Comparison of ENCODE assay signal across 17 mouse cellular contexts in genomic region chr9:15103579-15104300, GRCm38 (mm10). TPM values are rescaled to one million over a fixed set of nuclear protein-coding genes. Genes with fewer than 3 reads are reported as not detected.
A peak's percentile ranks its signal among the peaks of the same experiment; 100 is the strongest.
DNase-seq lines count a peak whose midpoint lies in the region; ATAC-seq and TF ChIP-seq lines count a peak whose summit lies in the region.
"Had no signal": no experiment of that assay in that cellular context is flagged by ENCODE, and none has a peak within 500 bp of the region (broad histone marks: within the 10 kb centered on the region; RNA-seq: fewer than 3 reads in every experiment).

No protein-coding gene starts in this region.

- H3K4me2 ChIP-seq in forebrain, embryonic 16.5 days (ENCODE audit: low read length), result no peak overlapping the region
- no peak overlapping the region for H3K4me2 ChIP-seq in forebrain, embryonic 14.5 days (ENCODE audit: low read length)

- WGBS in forebrain, embryonic 16.5 days, result 76% methylated on average over 11 of the region's 11 CpGs
- WGBS in forebrain, embryonic 14.5 days, result 74% methylated on average over 11 of the region's 11 CpGs

- H3K9ac ChIP-seq in forebrain, embryonic 16.5 days (replicated peaks; ENCODE audit: low read depth, low read length), result no peak overlapping the region
- no peak overlapping the region for H3K9ac ChIP-seq in forebrain, embryonic 14.5 days (ENCODE audit: low read length)

- no peak for TF ChIP-seq CTCF in gastrocnemius, adult 2 months (IDR thresholded peaks at IDR 0.05)

- peak overlapping the region; percentile 50; the same call in 1 of the 2 replicates for H3K27ac ChIP-seq in gastrocnemius, adult 2 months
- H3K27ac ChIP-seq in forebrain, embryonic 16.5 days (ENCODE audit: low read length), result no peak overlapping the region
- H3K27ac ChIP-seq in forebrain, embryonic 14.5 days (ENCODE audit: low read depth, low read length), result no peak overlapping the region
- H3K27ac ChIP-seq: embryonic facial prominence, embryonic 10.5 days had no signal

- H3K9me3 ChIP-seq in forebrain, embryonic 16.5 days (ENCODE audit: control insufficient read depth, low read length), result no peaks in the 10 kb centered on the region
- H3K9me3 ChIP-seq in forebrain, embryonic 14.5 days (replicated peaks; ENCODE audit: control insufficient read depth, low read length), result no peaks in the 10 kb centered on the region
- H3K9me3 ChIP-seq: embryonic facial prominence, embryonic 10.5 days had no signal

- no peaks in the 10 kb centered on the region for H3K4me1 ChIP-seq in forebrain, embryonic 16.5 days (replicated peaks; ENCODE audit: control insufficient read depth, insufficient read depth, low read length)
- no peaks in the 10 kb centered on the region for H3K4me1 ChIP-seq in forebrain, embryonic 14.5 days (ENCODE audit: control insufficient read depth, insufficient read depth, low read length)
- H3K4me1 ChIP-seq: embryonic facial prominence, embryonic 10.5 days had no signal

- no peaks in the 10 kb centered on the region for H3K27me3 ChIP-seq in forebrain, embryonic 16.5 days (replicated peaks; ENCODE audit: control insufficient read depth, insufficient read depth, low read length)
- no peaks in the 10 kb centered on the region for H3K27me3 ChIP-seq in forebrain, embryonic 14.5 days (replicated peaks; ENCODE audit: control insufficient read depth, insufficient read depth, low read length)

- H3K36me3 ChIP-seq in forebrain, embryonic 16.5 days (ENCODE audit: control insufficient read depth, insufficient read depth), result no peaks in the 10 kb centered on the region
- H3K36me3 ChIP-seq in forebrain, embryonic 14.5 days (ENCODE audit: control insufficient read depth, insufficient read depth, low read length), result no peaks in the 10 kb centered on the region
- H3K36me3 ChIP-seq: embryonic facial prominence, embryonic 10.5 days had no signal

- peak; percentile 44; the same call in 1 of the 2 replicates for ATAC-seq in granulocyte monocyte progenitor cell, adult 5-6 weeks (replicated peaks; ENCODE audit: poor library complexity, severe bottlenecking)
- no peak for ATAC-seq in forebrain, embryonic 16.5 days
- ATAC-seq in forebrain, embryonic 14.5 days, result no peak

- intact Hi-C loops in gastrocnemius, adult 2 months (cut with DNase I), result loop anchor here (5.0 kb wide), 1 partner anchor 46 kb away; no protein-coding TSS in a partner anchor
- intact Hi-C loops in gastrocnemius, postnatal 36 days (cut with DNase I), result no loop called here

- no peak overlapping the region for H3K4me3 ChIP-seq in gastrocnemius, adult 2 months
- H3K4me3 ChIP-seq in forebrain, embryonic 16.5 days (replicated peaks; ENCODE audit: low read length), result no peak overlapping the region
- no peak overlapping the region for H3K4me3 ChIP-seq in forebrain, embryonic 14.5 days (ENCODE audit: low read depth, low read length)
- H3K4me3 ChIP-seq: embryonic facial prominence, embryonic 10.5 days had no signal

- DNase-seq in gastrocnemius, adult 2 months, result no peak
- DNase-seq in gastrocnemius, postnatal 36 days, result no peak
- peak; percentile 2 for DNase-seq in 3T3-L1 (ENCODE audit: low read depth, low spot score)
- peak; percentile 19 for DNase-seq in Muller cell, postnatal 12 days (ENCODE audit: inconsistent ontology term)
- no peak for DNase-seq in forebrain, embryonic 14.5 days (ENCODE audit: low spot score)
- no peak for DNase-seq in B cell, adult 2 months
- DNase-seq: cerebellum, adult 8-10 months; heart, postnatal 36 days; lung, adult 2 months; right cerebral cortex, postnatal 14 days had no signal

RNA-seq across cellular contexts. Expression of gene Hephl1, which starts 8.2 kb away (rescaled TPM):
- 1 to 10 TPM in 1 of 2 experiments, under 1 TPM in 1; 0.36 to 1.1 TPM for total RNA-seq in gastrocnemius, adult 2 months (2021)
- under 1 TPM; 0.33 to 0.62 TPM for total RNA-seq in gastrocnemius, postnatal 36 days (2021)
- not detected in 2 replicates for total RNA-seq in granulocyte monocyte progenitor cell, adult 5-6 weeks (2014; fragmentation: Nextera tagmentation)
- total RNA-seq in granulocyte monocyte progenitor cell, adult 5-6 weeks (2017), result not detected in 2 replicates
- not detected in 2 replicates for polyA plus RNA-seq in forebrain, embryonic 16.5 days (2015; fragmentation: Nextera tagmentation; extraction: Ambion mirVana)
- not detected in 2 replicates for polyA plus RNA-seq in forebrain, embryonic 14.5 days (2014; fragmentation: Nextera tagmentation; extraction: Ambion mirVana)
- total RNA-seq: left cerebral cortex, postnatal 25 days; neutrophil, adult 5-6 weeks had no signal
- polyA plus RNA-seq: embryonic facial prominence, embryonic 10.5 days; intestine, embryonic 14.5 days; kidney, embryonic 16.5 days had no signal

RNA-seq across cellular contexts. Expression of gene Panx1, which starts 58.5 kb away (rescaled TPM):
- 10 to 100 TPM; 21.2 to 31.0 TPM for total RNA-seq in gastrocnemius, adult 2 months (2021)
- total RNA-seq in gastrocnemius, postnatal 36 days (2021), result 10 to 100 TPM; 31.2 to 39.3 TPM
- 21.4 and 32.6 TPM in 2 replicates for total RNA-seq in granulocyte monocyte progenitor cell, adult 5-6 weeks (2014; fragmentation: Nextera tagmentation)
- 11.3 and 23.3 TPM in 2 replicates for total RNA-seq in granulocyte monocyte progenitor cell, adult 5-6 weeks (2017)
- 136 and 138 TPM in 2 replicates for polyA plus RNA-seq in forebrain, embryonic 16.5 days (2015; fragmentation: Nextera tagmentation; extraction: Ambion mirVana)
- polyA plus RNA-seq in forebrain, embryonic 14.5 days (2014; fragmentation: Nextera tagmentation; extraction: Ambion mirVana), result 173 and 183 TPM in 2 replicates

Comparison
In these comparisons a context has a peak if more than half of its experiments do, and no peak if none do; other contexts are left out.
1. DNase-seq: peak in 3T3-L1 (single experiment) and Muller cell, postnatal 12 days (single experiment); none in gastrocnemius, adult 2 months (single experiment), gastrocnemius, postnatal 36 days (0 of 2), forebrain, embryonic 14.5 days (single experiment) and B cell, adult 2 months (0 of 2).